Mouse (Mus musculus) c-Kit-positive CD71-positive TER-119-positive erythroid progenitor cells, embryonic 14.5 days (primary cell): ENCODE data around the gene Gm7168.
"Not testable (repeated sequence)": the region's sequence is repeated elsewhere in the genome, so short reads cannot be mapped to it uniquely, and the experiment has no call there.

Experiments
- DNase-seq: peaks from one replicate; pipeline ENCODE4 v3.0.0-alpha.2; 2013; ENCODE audit warnings: low spot score

Gene Gm7168

DNA sequence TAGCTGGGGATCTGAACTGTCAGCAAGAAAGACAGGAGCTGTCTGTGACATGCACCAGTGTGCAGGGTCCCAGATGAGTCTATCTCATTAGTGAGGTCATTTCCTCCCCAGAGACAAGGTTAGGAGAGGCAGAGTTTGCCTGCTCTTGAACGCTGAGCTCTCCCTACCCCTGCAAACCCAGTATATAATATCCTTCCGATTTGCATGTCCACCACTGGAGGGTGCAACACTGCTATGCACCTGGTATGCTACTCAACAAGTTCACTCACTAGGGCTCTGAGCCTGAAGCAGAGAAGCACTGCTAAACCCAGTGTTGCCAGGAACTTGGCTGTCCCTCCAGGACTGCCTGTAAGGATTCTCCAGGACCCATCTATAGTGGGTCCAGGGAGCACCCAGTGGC, 45.3 kb downstream of the Gm7168 start:
- not testable (repeated sequence) for DNase-seq
